Mouse (Mus musculus): Measurements from ENCODE around the gene Casz1. TPM values are rescaled to one million over a fixed set of nuclear protein-coding genes. Genes with fewer than 3 reads are reported as not detected.

Gene Casz1
- total and polyA plus RNA-seq, 3 experiments, result 0.02 to 0.27 TPM; not detected in 1

GRCm38 (mm10) chr4:148952328-148953222, 148.3 kb downstream of the Casz1 start:
- ATAC-seq (ENCODE audit: extremely low read depth, insufficient number of reproducible peaks, low FRiP score, poor library complexity, severe bottlenecking) (no peak), DNase-seq (ENCODE audit: low spot score) (no peak)
- Histone ChIP-seq H3K4me3 (ENCODE audit: low read depth, low read length) (no peak overlapping the region), H3K36me3 (replicated peaks) (peaks cover 43% of the 10 kb centered on the region), H3K4me1 (ENCODE audit: insufficient read depth, low read depth, low read length) (no peaks in the 10 kb centered on the region), H3K27me3 (ENCODE audit: insufficient read depth, low read length) (peaks cover 3% of the 10 kb centered on the region; the same call in 1 of the 2 replicates), H3K9me3 (replicated peaks) (peaks cover 8% of the 10 kb centered on the region; the same call in 1 of the 2 replicates)
- TF ChIP-seq GATA1 (IDR thresholded peaks at IDR 0.05; ENCODE audit: borderline replicate concordance, low read length), result no peak

DNA sequence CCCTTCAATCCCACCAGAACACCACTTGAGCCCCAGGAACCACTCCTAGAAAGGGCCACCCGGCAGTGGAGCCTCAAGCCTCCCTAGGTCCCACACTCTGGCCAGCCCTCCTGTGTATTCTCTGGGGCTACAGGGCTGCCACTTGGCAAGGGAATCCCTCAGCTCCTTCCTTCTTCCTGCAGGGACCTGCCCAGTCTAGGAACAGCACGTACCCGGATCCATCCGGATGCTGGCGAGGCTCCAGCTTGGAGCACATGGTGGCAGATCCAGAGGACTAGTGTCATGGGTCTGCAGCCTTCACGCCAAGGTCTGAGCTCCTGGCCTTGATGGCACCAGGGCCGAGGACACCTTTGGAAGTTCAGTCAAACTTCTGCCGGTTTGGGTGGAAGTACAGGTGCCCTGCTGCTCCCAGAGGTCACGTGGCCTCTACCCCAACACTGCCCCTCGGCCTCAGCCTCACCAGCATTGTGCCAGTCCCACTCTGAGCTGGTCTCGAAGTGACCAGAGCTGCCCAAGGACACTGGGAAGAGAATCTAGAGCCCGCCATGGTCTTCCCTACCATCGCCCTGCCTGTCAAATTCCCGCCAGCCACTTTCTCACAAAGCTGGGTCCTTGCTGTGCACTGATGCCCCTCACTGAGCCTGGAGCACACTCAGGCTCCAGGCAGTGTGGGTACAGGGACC, 151.0 kb downstream of the Casz1 start:
- ATAC-seq (ENCODE audit: extremely low read depth, insufficient number of reproducible peaks, low FRiP score, poor library complexity, severe bottlenecking) (no peak), DNase-seq (ENCODE audit: low spot score) (no peak)
- Histone ChIP-seq H3K4me1 (ENCODE audit: insufficient read depth, low read depth, low read length) (no peaks in the 10 kb centered on the region), H3K9me3 (replicated peaks) (peaks cover 8% of the 10 kb centered on the region; the same call in 1 of the 2 replicates), H3K4me3 (ENCODE audit: low read depth, low read length) (no peak overlapping the region), H3K36me3 (replicated peaks) (peaks cover 70% of the 10 kb centered on the region), H3K27me3 (ENCODE audit: insufficient read depth, low read length) (no peaks in the 10 kb centered on the region; the same call in 1 of the 2 replicates)
- TF ChIP-seq POLR2AphosphoS5 (IDR thresholded peaks at IDR 0.05; ENCODE audit: insufficient replicate concordance, low read depth, low read length) (no peak), GATA2 (IDR thresholded peaks at IDR 0.05; ENCODE audit: borderline replicate concordance, low read depth, low read length) (no peak), TAL1 (conservative IDR thresholded peaks at IDR 0.05; ENCODE audit: low read depth, low read length) (no peak), GATA1 (IDR thresholded peaks at IDR 0.05; ENCODE audit: borderline replicate concordance, low read length) (no peak), CTCF (IDR thresholded peaks at IDR 0.05; ENCODE audit: low read depth, low read length) (no peak)

DNA sequence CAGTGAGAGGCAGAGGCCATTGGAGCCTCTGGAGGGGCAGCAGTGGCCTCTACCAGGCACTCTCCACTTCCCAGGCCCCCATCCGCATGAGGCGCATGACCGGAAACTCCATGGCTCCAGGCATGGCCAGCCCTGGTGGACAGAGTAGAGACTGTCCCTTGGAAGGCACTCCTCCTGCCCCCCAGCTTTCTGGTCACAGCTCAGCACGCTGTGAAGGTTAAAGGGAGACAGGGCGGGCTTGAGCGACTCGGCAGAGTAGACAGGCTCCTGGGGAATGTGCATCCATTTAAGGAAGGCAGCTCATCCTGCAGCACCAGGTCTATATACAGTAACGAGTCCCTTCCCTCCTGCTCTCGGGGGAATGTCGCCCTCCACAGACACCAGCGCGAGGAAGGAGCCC, 155.8 kb downstream of the Casz1 start:
- DNase-seq (ENCODE audit: low spot score) (no peak), ATAC-seq (ENCODE audit: extremely low read depth, insufficient number of reproducible peaks, low FRiP score, poor library complexity, severe bottlenecking) (no peak)
- no peak for TF ChIP-seq TAL1 (conservative IDR thresholded peaks at IDR 0.05; ENCODE audit: low read depth, low read length)
- TF ChIP-seq POLR2AphosphoS5 (IDR thresholded peaks at IDR 0.05; ENCODE audit: insufficient replicate concordance, low read depth, low read length), result no peak
- TF ChIP-seq CTCF (IDR thresholded peaks at IDR 0.05; ENCODE audit: low read depth, low read length), result no peak
- no peak for TF ChIP-seq GATA2 (IDR thresholded peaks at IDR 0.05; ENCODE audit: borderline replicate concordance, low read depth, low read length)
- no peak for TF ChIP-seq GATA1 (IDR thresholded peaks at IDR 0.05; ENCODE audit: borderline replicate concordance, low read length)
- Histone ChIP-seq H3K4me3 (ENCODE audit: low read depth, low read length) (no peak overlapping the region), H3K36me3 (replicated peaks) (peaks cover 96% of the 10 kb centered on the region), H3K9me3 (replicated peaks) (no peaks in the 10 kb centered on the region), H3K4me1 (ENCODE audit: insufficient read depth, low read depth, low read length) (no peaks in the 10 kb centered on the region), H3K27me3 (ENCODE audit: insufficient read depth, low read length) (no peaks in the 10 kb centered on the region)

DNA sequence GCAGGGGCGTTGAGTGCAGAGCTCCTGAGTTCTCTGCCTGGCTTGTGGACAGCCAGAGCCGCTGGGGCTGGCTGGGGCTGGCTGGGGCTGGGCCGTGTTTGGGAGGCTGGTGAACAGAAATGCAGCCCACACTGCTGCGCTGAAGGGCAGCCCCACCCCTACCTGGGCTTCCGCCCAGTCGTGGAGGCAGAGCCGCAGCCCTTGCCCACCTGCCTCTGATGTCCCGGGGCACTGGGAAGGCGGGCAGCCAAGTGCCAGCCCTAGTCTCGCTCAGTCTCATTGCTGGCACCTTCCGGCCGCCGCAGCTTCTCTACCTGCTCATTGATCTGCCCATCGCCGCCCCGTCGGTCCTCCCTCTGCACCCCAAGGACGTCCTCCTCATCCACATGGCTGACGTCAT, 156.9 kb downstream of the Casz1 start:
- Histone ChIP-seq H3K9me3 (replicated peaks) (no peaks in the 10 kb centered on the region), H3K36me3 (replicated peaks) (peaks cover 98% of the 10 kb centered on the region), H3K4me3 (ENCODE audit: low read depth, low read length) (no peak overlapping the region), H3K4me1 (ENCODE audit: insufficient read depth, low read depth, low read length) (no peaks in the 10 kb centered on the region), H3K27me3 (ENCODE audit: insufficient read depth, low read length) (no peaks in the 10 kb centered on the region)
- TF ChIP-seq POLR2AphosphoS5 (IDR thresholded peaks at IDR 0.05; ENCODE audit: insufficient replicate concordance, low read depth, low read length) (no peak), TAL1 (conservative IDR thresholded peaks at IDR 0.05; ENCODE audit: low read depth, low read length) (no peak), CTCF (IDR thresholded peaks at IDR 0.05; ENCODE audit: low read depth, low read length) (no peak), GATA2 (IDR thresholded peaks at IDR 0.05; ENCODE audit: borderline replicate concordance, low read depth, low read length) (no peak), GATA1 (IDR thresholded peaks at IDR 0.05; ENCODE audit: borderline replicate concordance, low read length) (no peak)
- ATAC-seq (ENCODE audit: extremely low read depth, insufficient number of reproducible peaks, low FRiP score, poor library complexity, severe bottlenecking), result no peak
- DNase-seq (ENCODE audit: low spot score), result no peak

DNA sequence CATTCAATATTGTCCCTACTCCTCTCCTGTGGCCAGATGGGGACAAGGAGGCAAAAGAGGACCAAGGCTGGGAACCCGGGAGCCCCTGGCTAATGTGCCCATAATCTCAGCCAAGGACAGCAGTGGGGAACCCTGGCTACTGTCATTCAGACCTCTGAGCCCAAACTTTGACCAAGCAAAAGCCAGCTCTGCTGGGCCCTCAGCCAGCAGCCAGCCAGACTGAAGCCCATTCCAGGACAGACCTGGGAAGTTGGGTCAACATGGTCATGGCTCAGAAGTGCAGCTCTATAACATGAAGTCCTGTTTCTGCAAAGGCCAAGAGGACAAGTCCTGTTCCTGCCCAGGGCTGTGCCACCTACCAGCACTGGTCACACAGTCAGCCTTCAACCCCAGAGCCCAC, 157.9 kb downstream of the Casz1 start:
- H3K4me1 ChIP-seq (ENCODE audit: insufficient read depth, low read depth, low read length), result no peaks in the 10 kb centered on the region
- peaks cover 98% of the 10 kb centered on the region for H3K36me3 ChIP-seq (replicated peaks)
- H3K27me3 ChIP-seq (ENCODE audit: insufficient read depth, low read length), result no peaks in the 10 kb centered on the region
- H3K4me3 ChIP-seq (ENCODE audit: low read depth, low read length), result no peak overlapping the region
- DNase-seq (ENCODE audit: low spot score) (no peak), ATAC-seq (ENCODE audit: extremely low read depth, insufficient number of reproducible peaks, low FRiP score, poor library complexity, severe bottlenecking) (no peak)
- no peaks in the 10 kb centered on the region for H3K9me3 ChIP-seq (replicated peaks)
- no peak for TF ChIP-seq TAL1 (conservative IDR thresholded peaks at IDR 0.05; ENCODE audit: low read depth, low read length)
- no peak for TF ChIP-seq GATA1 (IDR thresholded peaks at IDR 0.05; ENCODE audit: borderline replicate concordance, low read length)
- TF ChIP-seq CTCF (IDR thresholded peaks at IDR 0.05; ENCODE audit: low read depth, low read length), result no peak

DNA sequence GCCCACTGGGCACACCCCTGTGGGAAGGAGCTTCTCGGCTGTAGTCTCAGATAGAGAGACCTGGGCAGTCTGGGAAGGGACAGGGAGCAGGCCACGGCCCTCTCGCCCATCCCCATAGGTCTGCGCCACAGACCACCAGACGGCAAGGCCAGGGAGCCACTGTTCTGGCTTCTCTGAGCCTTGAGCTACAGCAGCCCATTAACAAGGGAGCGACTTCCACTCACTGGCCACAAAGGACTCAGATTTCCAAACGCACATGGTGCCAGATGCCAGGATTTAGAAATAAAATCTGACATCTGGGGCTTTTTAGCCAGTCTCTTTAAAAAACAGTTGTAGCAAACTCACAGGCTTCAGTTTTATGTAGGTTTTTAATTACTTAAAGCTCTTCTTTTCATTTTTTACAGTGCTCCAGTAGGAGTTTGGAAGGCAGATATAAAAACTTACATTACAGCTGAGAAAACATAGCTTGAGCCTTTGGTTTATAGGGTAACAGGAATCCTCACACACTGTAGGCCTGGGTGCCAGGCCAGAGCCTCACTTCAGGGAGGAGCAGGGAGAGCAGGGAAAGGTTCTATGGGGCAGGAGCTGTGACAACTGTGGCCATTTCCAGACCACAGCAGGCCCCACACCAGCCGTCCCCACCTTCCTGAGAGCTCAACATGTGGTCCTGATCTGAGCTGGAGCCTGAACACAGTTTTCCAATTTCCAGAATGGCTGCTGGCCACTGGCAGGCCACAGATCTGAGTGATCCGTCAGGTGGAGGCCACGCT, 160.5 kb downstream of the Casz1 start:
- peaks cover 97% of the 10 kb centered on the region for H3K36me3 ChIP-seq (replicated peaks)
- no peak for ATAC-seq (ENCODE audit: extremely low read depth, insufficient number of reproducible peaks, low FRiP score, poor library complexity, severe bottlenecking)
- no peaks in the 10 kb centered on the region for H3K9me3 ChIP-seq (replicated peaks)
- no peak for DNase-seq (ENCODE audit: low spot score)
- TF ChIP-seq TAL1 (conservative IDR thresholded peaks at IDR 0.05; ENCODE audit: low read depth, low read length) (no peak), GATA1 (IDR thresholded peaks at IDR 0.05; ENCODE audit: borderline replicate concordance, low read length) (no peak)
- H3K4me3 ChIP-seq (ENCODE audit: low read depth, low read length), result no peak overlapping the region
- H3K4me1 ChIP-seq (ENCODE audit: insufficient read depth, low read depth, low read length), result no peaks in the 10 kb centered on the region
- H3K27me3 ChIP-seq (ENCODE audit: insufficient read depth, low read length), result no peaks in the 10 kb centered on the region
